Mouse (Mus musculus): Measurements from ENCODE around the gene Chic2.

DNA sequence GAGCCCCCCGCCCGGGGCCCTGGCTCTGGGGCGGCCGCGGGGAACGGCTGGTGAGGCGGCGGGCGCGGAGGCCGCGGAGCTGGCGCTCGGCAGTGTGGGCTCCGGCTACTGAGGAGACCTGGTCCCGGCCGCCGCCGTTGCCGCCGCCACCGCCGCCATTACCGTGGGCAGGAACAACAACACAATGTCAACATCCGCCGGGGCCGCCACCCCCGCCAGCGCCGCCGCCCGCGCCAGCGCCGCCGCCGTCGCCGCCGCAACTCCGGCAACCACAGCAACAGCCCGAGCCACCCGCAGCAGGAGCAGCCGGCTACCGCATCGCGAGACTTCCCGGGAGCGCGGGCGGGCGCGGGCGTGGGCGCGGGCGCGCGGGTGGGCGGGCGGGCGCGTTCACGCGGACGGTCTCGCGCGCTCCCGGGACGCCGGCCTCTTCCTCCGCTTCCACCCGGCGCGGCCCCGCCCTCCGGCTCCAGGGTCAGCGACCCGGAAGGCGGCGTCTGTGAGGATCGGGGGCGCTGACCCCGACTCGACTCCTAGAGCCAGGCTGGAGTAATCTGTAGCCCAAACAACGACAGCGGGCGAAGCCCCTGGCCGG, at the start of gene Chic2:
- TF ChIP-seq MYOG (IDR thresholded peaks at IDR 0.05; ENCODE audit: control insufficient read depth, extremely low read depth, insufficient read length) (no peak), CTCF (IDR thresholded peaks at IDR 0.05; ENCODE audit: control insufficient read depth, insufficient read depth, insufficient read length) (no peak), MAX (IDR thresholded peaks at IDR 0.05) (no peak), USF1 (IDR thresholded peaks at IDR 0.05; ENCODE audit: low read depth) (no peak), CEBPB (IDR thresholded peaks at IDR 0.05; ENCODE audit: low read depth) (no peak), MYOD1 (IDR thresholded peaks at IDR 0.05; ENCODE audit: control insufficient read depth, insufficient read length, low read depth) (no peak), FOSL1 (IDR thresholded peaks at IDR 0.05; ENCODE audit: insufficient read depth, low read length, poor library complexity, severe bottlenecking) (no peak)

All from C2C12 (cell line).